Mouse (Mus musculus): ENCODE measurements around the gene Il2rg.

Il2rg gene

DNA sequence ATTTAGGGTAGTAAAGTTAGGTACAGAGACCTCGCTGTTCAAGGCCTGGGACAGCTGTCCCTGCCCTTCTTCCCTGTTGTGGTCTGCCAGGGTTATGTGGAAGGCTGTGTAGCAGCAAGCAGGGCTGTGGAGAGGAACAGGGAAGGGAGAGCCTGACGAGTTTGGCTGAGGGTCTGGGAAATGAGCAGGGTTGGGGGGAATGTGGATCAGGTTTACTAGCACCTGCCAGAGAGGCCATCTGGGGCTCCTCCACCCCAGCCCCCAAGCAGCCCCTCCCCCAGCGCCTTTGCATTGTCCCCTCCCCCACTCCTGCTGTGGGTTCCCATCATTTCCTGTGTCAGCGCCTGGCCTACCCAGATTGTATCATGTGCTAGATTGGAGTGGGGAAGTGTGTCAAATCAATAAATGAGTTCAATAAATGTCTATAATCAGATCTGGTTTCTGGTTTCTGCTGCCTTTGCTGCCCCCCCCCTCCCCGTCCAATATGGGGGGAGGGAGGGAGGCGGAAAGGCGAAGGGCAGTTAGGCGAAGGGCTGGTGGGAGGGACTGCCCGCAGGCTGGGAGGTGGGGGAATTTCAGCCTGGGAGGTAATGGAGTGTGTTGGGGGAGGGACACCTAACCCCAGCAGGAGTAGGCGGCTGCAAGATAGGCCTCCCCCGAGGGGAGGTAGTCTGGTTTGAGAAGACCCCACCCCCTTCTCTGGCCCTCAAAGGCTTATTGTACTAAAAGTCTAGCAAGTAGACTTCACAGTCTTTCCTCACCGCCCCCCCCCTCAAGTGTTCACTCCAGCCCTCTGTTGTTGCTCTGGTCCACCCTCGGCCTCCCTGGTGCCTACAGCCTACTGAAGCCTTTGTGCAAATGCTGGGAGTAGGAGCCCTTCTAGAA, 7.4 kb downstream of the Il2rg start:
- DNase-seq: peak; percentile 38 to 64

DNA sequence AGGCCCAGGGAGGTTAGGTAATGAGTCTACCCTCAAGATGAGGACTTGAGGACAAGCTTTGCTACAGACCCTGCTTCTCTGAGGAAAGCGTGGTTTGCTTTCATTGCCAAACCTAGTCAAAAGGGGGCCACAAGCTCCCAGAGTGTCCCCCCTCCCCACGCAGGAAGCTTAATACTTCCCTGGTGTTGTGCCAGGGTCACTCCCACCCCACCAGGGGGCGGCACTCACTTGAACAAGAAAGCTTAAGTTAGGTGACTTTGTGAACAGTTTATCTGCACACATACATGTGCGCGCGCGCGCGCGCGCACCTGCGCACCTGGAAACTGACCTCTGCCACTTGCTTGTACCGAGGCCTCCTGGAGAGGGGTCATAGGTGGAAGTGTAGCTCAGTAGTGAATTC, 11.5 kb downstream of the Il2rg start:
- DNase-seq: peak; percentile 40 to 64

GRCm38 (mm10) chrX:101254740-101255139, 13.3 kb downstream of the Il2rg start:
- peak; percentile 32 to 51 for DNase-seq

DNA sequence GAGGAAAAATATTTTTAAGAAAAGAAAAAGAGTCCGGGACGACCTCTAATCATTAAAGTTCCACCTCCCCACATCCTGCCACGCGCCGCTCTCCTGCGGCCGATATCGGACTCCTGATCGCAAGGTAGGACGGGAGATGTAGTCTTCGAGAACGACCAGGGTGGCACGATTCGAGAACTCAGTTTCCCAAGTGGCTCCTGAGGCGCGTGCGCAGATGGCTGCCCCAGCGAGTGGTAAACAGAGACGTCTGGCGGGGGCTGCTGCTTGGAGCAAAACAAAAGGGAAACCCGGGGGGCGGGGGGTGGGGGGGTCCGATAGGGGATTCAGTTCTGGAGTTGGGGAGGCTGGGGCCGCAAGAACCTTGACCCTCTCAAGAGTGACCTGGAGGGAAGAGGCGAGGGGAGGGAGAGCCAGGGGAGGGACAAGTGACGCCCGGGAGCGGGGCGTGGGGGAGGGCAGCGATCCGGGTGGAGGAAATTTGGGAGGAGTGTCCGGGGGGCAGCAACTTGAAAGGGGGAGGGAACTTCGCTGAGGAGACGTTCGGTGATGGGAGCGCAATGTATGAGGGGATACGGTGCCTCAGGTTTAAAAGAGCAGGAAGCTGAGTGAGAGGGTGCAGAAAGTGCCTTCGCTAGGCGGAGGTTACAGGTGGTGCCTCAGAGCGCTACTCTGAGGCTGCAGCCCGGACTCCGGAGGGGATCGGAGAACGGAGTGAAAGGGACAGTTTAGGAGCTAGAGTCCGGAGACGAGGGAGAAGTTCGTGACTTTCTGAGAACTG, 13.9 kb downstream of the Il2rg start, which contains the start of gene Foxo4:
Gene Foxo4, plus strand, starts transcription at position 577 of the 778 bp plus-strand sequence.
- peak; percentile 88 to 93 for DNase-seq

DNA sequence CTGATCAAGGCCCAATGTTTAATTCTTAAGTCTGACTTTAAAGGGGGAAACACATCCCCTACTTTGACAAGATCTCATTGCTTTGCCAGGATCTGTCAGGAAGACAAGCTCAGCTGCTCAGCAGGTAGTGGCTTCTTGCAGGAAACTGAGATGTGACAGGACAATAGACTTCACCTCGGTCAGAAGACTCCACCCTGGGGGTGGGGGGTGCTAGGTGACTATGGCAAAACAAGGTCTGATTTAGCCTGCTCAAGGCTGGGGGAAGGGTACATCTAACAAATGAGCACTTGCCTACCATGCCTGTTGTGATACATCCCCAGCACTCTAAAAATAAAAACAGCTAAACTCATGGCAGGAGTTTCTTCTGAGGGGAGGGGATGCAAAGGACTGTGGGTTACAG, 23.0 kb downstream of the Il2rg start:
- DNase-seq: no peak

- no peak for DNase-seq
Measured at GRCm38 (mm10) chrX:101222796-101223162, 45.3 kb downstream of the Il2rg start.

DNA sequence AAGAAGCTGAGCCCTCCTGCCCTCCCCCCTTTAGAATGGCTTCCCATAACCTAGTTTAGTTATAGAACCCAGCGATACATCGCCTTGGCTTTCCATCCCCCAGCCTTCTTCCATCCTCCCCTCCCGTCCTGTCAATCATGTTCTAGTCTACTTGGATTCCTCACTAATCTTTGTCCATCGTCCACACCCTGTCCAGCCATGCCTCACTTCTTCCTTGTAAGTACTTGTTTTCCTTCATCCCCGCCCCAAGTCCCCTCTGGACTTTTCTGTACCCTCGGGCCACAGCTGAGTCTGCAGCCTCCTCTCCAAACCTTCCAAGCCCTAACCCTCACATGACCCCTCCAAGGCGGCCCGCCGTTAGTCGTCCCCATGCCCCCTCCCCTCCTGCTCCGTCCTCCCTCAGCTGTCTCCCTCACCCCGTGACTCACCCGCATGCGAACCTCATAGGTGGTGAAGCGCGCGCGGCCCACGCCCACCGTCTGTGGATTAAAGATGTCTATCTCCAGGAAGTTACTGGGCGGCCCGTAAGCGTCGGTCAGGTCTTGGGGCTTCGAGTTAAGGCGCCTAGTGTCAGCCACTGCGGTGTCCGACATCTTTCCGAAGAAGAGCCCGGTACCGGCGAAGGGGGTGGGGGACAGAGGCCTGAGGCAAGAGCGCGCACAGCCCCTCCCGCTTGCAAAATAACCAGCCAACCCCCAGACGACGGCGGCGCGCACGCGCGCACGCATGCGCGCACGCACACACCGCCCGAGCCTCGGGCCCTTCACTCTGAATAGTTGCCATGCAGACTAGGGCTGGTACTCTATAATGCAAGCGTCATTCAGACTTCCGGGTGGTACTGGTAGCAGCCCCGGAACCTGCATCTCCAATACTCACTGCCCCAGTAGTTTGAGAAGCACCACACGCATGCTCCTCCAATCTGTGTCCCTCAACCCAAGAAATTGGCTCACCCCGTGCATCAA, 45.9 kb downstream of the Il2rg start, which contains the start of gene Snx12:
Gene Snx12, minus strand, starts transcription at position 730 of the 962 bp plus-strand sequence.
- peak; percentile 81 to 90 for DNase-seq
